Mouse (Mus musculus) lung, embryonic 16.5 days (tissue): Measurements from ENCODE around the gene Olfr92. TPM values are rescaled to one million over a fixed set of nuclear protein-coding genes. Genes with fewer than 3 reads are reported as not detected.

Source experiments
- ATAC-seq: fragments of 200-750 bp; cut with Nextera tagmentation; 2 replicates; pipeline ENCODE4 v1.8.0; 2017; ENCODE audit warnings: low read depth, mild to moderate bottlenecking, moderate library complexity
- H3K27ac ChIP-seq: fragments of 300-500 bp; sonication (generic); 2 replicates; pipeline ENCODE4 v1.5.1; 2014; ENCODE audit warnings: mild to moderate bottlenecking, control low read depth, low read length
- H3K27me3 ChIP-seq: fragments of 300-500 bp; sonication (generic); 2 replicates; pipeline ENCODE4 v1.6.1; 2014; ENCODE audit warnings: low read depth, low read length, mixed read lengths; ENCODE audit not compliant: control insufficient read depth, insufficient read depth
- H3K36me3 ChIP-seq: fragments of 300-500 bp; sonication (generic); 2 replicates; pipeline ENCODE4 v1.6.1; 2014; ENCODE audit warnings: low read length; ENCODE audit not compliant: control insufficient read depth, insufficient read depth
- H3K4me1 ChIP-seq: fragments of 300-500 bp; sonication (generic); replicated peaks from 2 replicates; pipeline ENCODE4 v1.6.1; 2014; ENCODE audit warnings: low read length, mixed read lengths; ENCODE audit not compliant: control insufficient read depth, insufficient read depth
- H3K4me2 ChIP-seq: fragments of 300-500 bp; sonication (generic); 2 replicates; pipeline ENCODE4 v1.6.1; 2014; ENCODE audit warnings: low read depth, low read length, control low read depth
- H3K4me3 ChIP-seq: fragments of 300-500 bp; sonication (generic); 2 replicates; pipeline ENCODE4 v1.5.1; 2014; ENCODE audit warnings: mild to moderate bottlenecking, low read length, control low read depth
- H3K9ac ChIP-seq: fragments of 300-500 bp; sonication (generic); 2 replicates; pipeline ENCODE4 v1.6.1; 2014; ENCODE audit warnings: low read length, control low read depth
- H3K9me3 ChIP-seq: fragments of 300-500 bp; sonication (generic); 2 replicates; pipeline ENCODE4 v1.6.1; 2016; ENCODE audit warnings: low read length; ENCODE audit not compliant: control insufficient read depth
- WGBS: fragments of 180-500 bp; shearing (Covaris S2); extraction: QIAGEN DNeasy Blood & Tissue Kit; methylation state at CpG from one replicate; pipeline ENCODE4 v1.1.7; 2014; 5-methylcytosine and 5-hydroxymethylcytosine counted together
- polyA plus RNA-seq: library from polyadenylated mRNA; unstranded; fragments of >200 nt; fragmentation: Nextera tagmentation; extraction: Ambion mirVana; gene quantifications from 2 replicates; pipeline ENCODE4 v1.2.1, GENCODE M21; 2015

Olfr92 gene
- polyA plus RNA-seq, 1 experiment from 2014 or later: not detected

GRCm38 (mm10) chr17:37067861-37068260, 52.0 kb downstream of the Olfr92 start:
- Histone ChIP-seq H3K4me1 (no peaks in the 10 kb centered on the region), H3K9me3 (no peaks in the 10 kb centered on the region), H3K9ac (no peak overlapping the region), H3K36me3 (peaks cover 49% of the 10 kb centered on the region), H3K27ac (no peak overlapping the region), H3K4me2 (no peak overlapping the region), H3K4me3 (no peak overlapping the region), H3K27me3 (no peaks in the 10 kb centered on the region)
- ATAC-seq: no peak
- 91% methylated on average over 1 of the region's 1 CpGs for WGBS

GRCm38 (mm10) chr17:37065993-37066392, 53.9 kb downstream of the Olfr92 start:
- no peak overlapping the region for H3K27ac ChIP-seq
- no peak overlapping the region for H3K4me3 ChIP-seq
- WGBS: 95% methylated on average over 2 of the region's 2 CpGs
- H3K9ac ChIP-seq: no peak overlapping the region
- no peaks in the 10 kb centered on the region for H3K4me1 ChIP-seq
- H3K36me3 ChIP-seq: peaks cover 47% of the 10 kb centered on the region
- no peaks in the 10 kb centered on the region for H3K27me3 ChIP-seq
- no peak for ATAC-seq
- no peaks in the 10 kb centered on the region for H3K9me3 ChIP-seq
- H3K4me2 ChIP-seq: no peak overlapping the region

GRCm38 (mm10) chr17:37063686-37064495, 56.0 kb downstream of the Olfr92 start:
- 63% methylated on average over 11 of the region's 11 CpGs for WGBS
- peak; percentile 52 for ATAC-seq

GRCm38 (mm10) chr17:37063063-37063462, 56.8 kb downstream of the Olfr92 start:
- no peak for ATAC-seq
- H3K9me3 ChIP-seq: no peaks in the 10 kb centered on the region
- H3K27ac ChIP-seq: no peak overlapping the region
- WGBS: 70% methylated on average over 10 of the region's 10 CpGs
- no peak overlapping the region for H3K4me2 ChIP-seq
- no peak overlapping the region for H3K9ac ChIP-seq
- peaks cover 43% of the 10 kb centered on the region for H3K36me3 ChIP-seq
- H3K27me3 ChIP-seq: no peaks in the 10 kb centered on the region
- no peaks in the 10 kb centered on the region for H3K4me1 ChIP-seq
- H3K4me3 ChIP-seq: no peak overlapping the region

More at GRCm38 (mm10) chr17:37063686-37064495, 56.0 kb downstream of the Olfr92 start:
- H3K4me3 ChIP-seq: no peak overlapping the region
- H3K9me3 ChIP-seq: no peaks in the 10 kb centered on the region
- H3K36me3 ChIP-seq: peaks cover 44% of the 10 kb centered on the region
- H3K4me2 ChIP-seq: no peak overlapping the region
- H3K27ac ChIP-seq: no peak overlapping the region
- H3K4me1 ChIP-seq: no peaks in the 10 kb centered on the region
- no peak overlapping the region for H3K9ac ChIP-seq
- no peaks in the 10 kb centered on the region for H3K27me3 ChIP-seq

GRCm38 (mm10) chr17:37062101-37062641, 57.7 kb downstream of the Olfr92 start:
- Histone ChIP-seq H3K36me3 (peaks cover 35% of the 10 kb centered on the region), H3K9ac (no peak overlapping the region), H3K4me2 (no peak overlapping the region), H3K27ac (no peak overlapping the region), H3K4me3 (no peak overlapping the region), H3K4me1 (no peaks in the 10 kb centered on the region), H3K9me3 (no peaks in the 10 kb centered on the region), H3K27me3 (no peaks in the 10 kb centered on the region)
- 84% methylated on average over 10 of the region's 10 CpGs for WGBS
- ATAC-seq: no peak

GRCm38 (mm10) chr17:37061435-37061834, 58.5 kb downstream of the Olfr92 start:
- H3K9me3 ChIP-seq: no peaks in the 10 kb centered on the region
- no peak overlapping the region for H3K4me2 ChIP-seq
- H3K27me3 ChIP-seq: no peaks in the 10 kb centered on the region
- H3K4me1 ChIP-seq: no peaks in the 10 kb centered on the region
- WGBS: 81% methylated on average over 3 of the region's 3 CpGs
- no peak for ATAC-seq
- H3K9ac ChIP-seq: no peak overlapping the region
- peaks cover 35% of the 10 kb centered on the region for H3K36me3 ChIP-seq
- H3K4me3 ChIP-seq: no peak overlapping the region
- H3K27ac ChIP-seq: no peak overlapping the region

Other genes starting within 250 kb of the Olfr92 start
- gene Trim40, start 230.0 kb downstream of the Olfr92 start, polyA plus RNA-seq: not detected in 2 replicates
- gene Trim31, start 222.0 kb downstream of the Olfr92 start, polyA plus RNA-seq: 0.13 TPM in 1 of 2 replicates, not detected in the other
- gene Rnf39, start 177.2 kb downstream of the Olfr92 start, polyA plus RNA-seq: 0.65 and 1.7 TPM in 2 replicates
- 104 and 117 TPM in 2 replicates for gene Ppp1r11, start 168.3 kb downstream of the Olfr92 start, polyA plus RNA-seq
- 93.7 and 96.4 TPM in 2 replicates for gene Znrd1, start 161.5 kb downstream of the Olfr92 start, polyA plus RNA-seq
- 7.2 and 7.7 TPM in 2 replicates for gene Znrd1as, start 161.5 kb downstream of the Olfr92 start, polyA plus RNA-seq
- gene 2410137M14Rik, start 138.9 kb downstream of the Olfr92 start, polyA plus RNA-seq: not detected in 2 replicates
- gene H2-M5, start 130.6 kb downstream of the Olfr92 start, polyA plus RNA-seq: 0.33 and 0.38 TPM in 2 replicates
- gene Zfp57, start 118.9 kb downstream of the Olfr92 start, polyA plus RNA-seq: 70.1 and 73.4 TPM in 2 replicates
- gene Mog, start 96.7 kb downstream of the Olfr92 start, polyA plus RNA-seq: 0.11 TPM in 1 of 2 replicates, not detected in the other
- 5.6 and 7.3 TPM in 2 replicates for gene Gabbr1, start 74.1 kb downstream of the Olfr92 start, polyA plus RNA-seq
- not detected in 2 replicates for gene Olfr90, start 31.6 kb downstream of the Olfr92 start, polyA plus RNA-seq
- gene Olfr91, start 21.8 kb downstream of the Olfr92 start, polyA plus RNA-seq: not detected in 2 replicates
- not detected in 2 replicates for gene Olfr93, start 41.4 kb upstream of the Olfr92 start, polyA plus RNA-seq
- 0.28 and 1.1 TPM in 2 replicates for gene Ubd, start 73.8 kb upstream of the Olfr92 start, polyA plus RNA-seq
- gene Olfr94, start 80.9 kb upstream of the Olfr92 start, polyA plus RNA-seq: not detected in 2 replicates
- not detected in 2 replicates for gene Olfr95, start 93.0 kb upstream of the Olfr92 start, polyA plus RNA-seq
- not detected in 2 replicates for gene Olfr96, start 100.1 kb upstream of the Olfr92 start, polyA plus RNA-seq
- gene Olfr97, start 117.2 kb upstream of the Olfr92 start, polyA plus RNA-seq: not detected in 2 replicates
- gene Olfr98, start 143.7 kb upstream of the Olfr92 start, polyA plus RNA-seq: not detected in 2 replicates
- gene H2-M3, start 150.1 kb upstream of the Olfr92 start, polyA plus RNA-seq: 2.3 and 3.1 TPM in 2 replicates
- not detected in 2 replicates for gene Olfr99, start 163.4 kb upstream of the Olfr92 start, polyA plus RNA-seq
- not detected in 2 replicates for gene Olfr101, start 184.2 kb upstream of the Olfr92 start, polyA plus RNA-seq
- not detected in 2 replicates for gene Olfr102, start 197.0 kb upstream of the Olfr92 start, polyA plus RNA-seq
- not detected in 2 replicates for gene Olfr103, start 219.6 kb upstream of the Olfr92 start, polyA plus RNA-seq
- gene Olfr104-ps, start 239.5 kb upstream of the Olfr92 start, polyA plus RNA-seq: not detected in 2 replicates